Mouse (Mus musculus) 416B (cell line): ENCODE data around the gene Helb.

Source experiments
- DNase-seq: peaks from one replicate; pipeline ENCODE4 v3.0.0; 2011; ENCODE audit warnings: low read depth

The Helb gene

GRCm38 (mm10) chr10:120092548-120092947, 20.2 kb downstream of the Helb start:
- no peak for DNase-seq

GRCm38 (mm10) chr10:120077850-120078249, 34.9 kb downstream of the Helb start:
- DNase-seq = no peak

- no peak for DNase-seq
Observed at GRCm38 (mm10) chr10:120066319-120066718, 46.5 kb downstream of the Helb start.

- peak; percentile 76 for DNase-seq
Observed at GRCm38 (mm10) chr10:120064424-120064823, 48.4 kb downstream of the Helb start.

GRCm38 (mm10) chr10:120061238-120062130, 51.3 kb downstream of the Helb start:
- DNase-seq = peak; percentile 61

- DNase-seq = peak; percentile 90
Observed at GRCm38 (mm10) chr10:120060579-120061237, 52.1 kb downstream of the Helb start.

- no peak for DNase-seq
Observed at GRCm38 (mm10) chr10:120044714-120045234, 68.0 kb downstream of the Helb start.

- DNase-seq = no peak
Observed at GRCm38 (mm10) chr10:120044237-120044636, 68.5 kb downstream of the Helb start.

- DNase-seq = no peak
Observed at GRCm38 (mm10) chr10:120038194-120038593, 74.6 kb downstream of the Helb start.

- DNase-seq = no peak
Observed at GRCm38 (mm10) chr10:120035824-120036223, 77.0 kb downstream of the Helb start.

GRCm38 (mm10) chr10:120035211-120035733, 77.5 kb downstream of the Helb start:
- DNase-seq = no peak

GRCm38 (mm10) chr10:120033866-120034265, 78.9 kb downstream of the Helb start:
- no peak for DNase-seq
